Mouse (Mus musculus) neural tube, embryonic 15.5 days (tissue): Measurements from ENCODE around the gene Jak3. TPM values are rescaled to one million over a fixed set of nuclear protein-coding genes. Genes with fewer than 3 reads are reported as not detected.

Experiments used
- ATAC-seq: fragments of 200-750 bp; cut with Nextera tagmentation; 2 replicates; pipeline ENCODE4 v1.8.0; 2017; ENCODE audit warnings: mild to moderate bottlenecking, moderate TSS enrichment, moderate library complexity; ENCODE audit not compliant: low FRiP score
- H3K27ac ChIP-seq: fragments of 300-500 bp; sonication (generic); replicated peaks from 2 replicates; pipeline ENCODE4 v1.5.1; 2015; ENCODE audit warnings: mild to moderate bottlenecking, inconsistent platforms
- H3K27me3 ChIP-seq: fragments of 300-500 bp; sonication (generic); replicated peaks from 2 replicates; pipeline ENCODE4 v1.6.1; 2015; ENCODE audit warnings: inconsistent platforms
- H3K36me3 ChIP-seq: fragments of 300-500 bp; sonication (generic); 2 replicates; pipeline ENCODE4 v1.6.1; 2015; ENCODE audit warnings: inconsistent platforms
- H3K4me1 ChIP-seq: fragments of 300-500 bp; sonication (generic); 2 replicates; pipeline ENCODE4 v1.6.1; 2015; ENCODE audit warnings: inconsistent platforms
- H3K4me2 ChIP-seq: fragments of 300-500 bp; sonication (generic); 2 replicates; pipeline ENCODE4 v1.6.1; 2015; ENCODE audit warnings: inconsistent platforms, mild to moderate bottlenecking, moderate library complexity
- H3K4me3 ChIP-seq: fragments of 300-500 bp; sonication (generic); replicated peaks from 2 replicates; pipeline ENCODE4 v1.5.1; 2015; ENCODE audit warnings: mild to moderate bottlenecking, inconsistent platforms
- H3K9ac ChIP-seq: fragments of 300-500 bp; sonication (generic); replicated peaks from 2 replicates; pipeline ENCODE4 v1.6.1; 2015; ENCODE audit warnings: mild to moderate bottlenecking, inconsistent platforms
- H3K9me3 ChIP-seq: fragments of 300-500 bp; sonication (generic); replicated peaks from 2 replicates; pipeline ENCODE4 v1.6.1; 2016; ENCODE audit warnings: inconsistent platforms
- WGBS: fragments of 180-500 bp; shearing (Covaris S2); methylation state at CpG from one replicate; pipeline ENCODE4 v1.1.7; 2015; ENCODE audit warnings: mixed read lengths; 5-methylcytosine and 5-hydroxymethylcytosine counted together
- polyA plus RNA-seq: library from polyadenylated mRNA; unstranded; fragments of >200 nt; fragmentation: Nextera tagmentation; extraction: Ambion mirVana; gene quantifications from 2 replicates; pipeline ENCODE4 v1.2.1, GENCODE M21; 2015

The Jak3 gene
- polyA plus RNA-seq, 1 experiment from 2014 or later = 7.4 TPM

- H3K36me3 ChIP-seq = peaks cover 21% of the 10 kb centered on the region; the same call in 1 of the 2 replicates
These were observed 8.8 kb upstream of the Jak3 start for GRCm38 (mm10) chr8:71667256-71667655.

GRCm38 (mm10) chr8:71668220-71668975 lies 7.7 kb upstream of the Jak3 start:
- Histone ChIP-seq H3K9ac (0 out of 2 replicates have a peak overlapping the region, but pooled peaks have one; percentile 3), H3K4me3 (peak overlapping the region; percentile 3), H3K27ac (0 out of 2 replicates have a peak overlapping the region, but pooled peaks have one; percentile 68), H3K4me2 (peak overlapping the region; percentile 46), H3K36me3 (peaks cover 9% of the 10 kb centered on the region; the same call in 1 of the 2 replicates), H3K27me3 (no peaks in the 10 kb centered on the region; the same call in 1 of the 2 replicates), H3K9me3 (no peaks in the 10 kb centered on the region), H3K4me1 (peaks cover 55% of the 10 kb centered on the region)
- WGBS = 3% methylated on average over 21 of the region's 21 CpGs
- no peak for ATAC-seq

More at GRCm38 (mm10) chr8:71667256-71667655, 8.8 kb upstream of the Jak3 start:
- no peak for ATAC-seq
- H3K4me3 ChIP-seq = no peak overlapping the region
- H3K9me3 ChIP-seq = no peaks in the 10 kb centered on the region
- H3K27ac ChIP-seq = peak overlapping the region; percentile 68
- H3K9ac ChIP-seq = no peak overlapping the region
- H3K4me2 ChIP-seq = peak overlapping the region; percentile 46
- WGBS = 21% methylated on average over 5 of the region's 5 CpGs
- H3K27me3 ChIP-seq = peaks cover 7% of the 10 kb centered on the region
- peaks cover 51% of the 10 kb centered on the region for H3K4me1 ChIP-seq

- Histone ChIP-seq H3K9ac (peak overlapping the region; percentile 71), H3K27me3 (peaks cover 1% of the 10 kb centered on the region; the same call in 1 of the 2 replicates), H3K9me3 (no peaks in the 10 kb centered on the region), H3K36me3 (no peaks in the 10 kb centered on the region), H3K27ac (peak overlapping the region; percentile 92), H3K4me2 (peak overlapping the region; percentile 67), H3K4me3 (peak overlapping the region; percentile 81), H3K4me1 (peaks cover 55% of the 10 kb centered on the region)
- 12% methylated on average over 10 of the region's 12 CpGs for WGBS
- peak; percentile 13 for ATAC-seq
These were observed 5.9 kb upstream of the Jak3 start for GRCm38 (mm10) chr8:71670198-71670597.

GRCm38 (mm10) chr8:71670621-71671548 lies 5.2 kb upstream of the Jak3 start:
- Histone ChIP-seq H3K27me3 (peaks cover 7% of the 10 kb centered on the region; the same call in 1 of the 2 replicates), H3K4me2 (peak overlapping the region; percentile 67), H3K27ac (peak overlapping the region; percentile 92), H3K4me3 (peak overlapping the region; percentile 81), H3K36me3 (no peaks in the 10 kb centered on the region), H3K4me1 (peaks cover 57% of the 10 kb centered on the region), H3K9me3 (no peaks in the 10 kb centered on the region), H3K9ac (peak overlapping the region; percentile 71)
- peak; percentile 76 for ATAC-seq
- under 1% methylated on average over 57 of the region's 64 CpGs for WGBS

- peak; percentile 77 for ATAC-seq
- Histone ChIP-seq H3K36me3 (no peaks in the 10 kb centered on the region), H3K27ac (peak within 1 kb of the TSS; percentile 92), H3K4me1 (peaks cover 54% of the 10 kb centered on the region), H3K4me3 (peak within 1 kb of the TSS; percentile 81), H3K27me3 (peaks cover 9% of the 10 kb centered on the region; the same call in 1 of the 2 replicates), H3K9ac (peak within 1 kb of the TSS; percentile 71), H3K4me2 (peak within 1 kb of the TSS; percentile 67), H3K9me3 (no peaks in the 10 kb centered on the region)
- under 1% methylated on average over 42 of the region's 42 CpGs for WGBS
These were observed 4.5 kb upstream of the Jak3 start, which contains the start of gene Unc13a for GRCm38 (mm10) chr8:71671549-71671965. Unc13a (minus strand) TSS chr8:71671757.

GRCm38 (mm10) chr8:71672168-71672735 lies 3.8 kb upstream of the Jak3 start:
- Histone ChIP-seq H3K27me3 (peaks cover 15% of the 10 kb centered on the region), H3K9ac (peak overlapping the region; percentile 24), H3K4me3 (peak overlapping the region; percentile 81), H3K27ac (peak overlapping the region; percentile 92), H3K4me1 (peaks cover 49% of the 10 kb centered on the region), H3K4me2 (peak overlapping the region; percentile 67), H3K36me3 (no peaks in the 10 kb centered on the region), H3K9me3 (no peaks in the 10 kb centered on the region)
- ATAC-seq = no peak
- 62% methylated on average over 6 of the region's 6 CpGs for WGBS

GRCm38 (mm10) chr8:71674071-71674470 lies 2.0 kb upstream of the Jak3 start:
- H3K9ac ChIP-seq = no peak overlapping the region
- H3K4me3 ChIP-seq = no peak overlapping the region
- WGBS = 67% methylated on average over 2 of the region's 2 CpGs
- no peak overlapping the region for H3K27ac ChIP-seq
- peaks cover 33% of the 10 kb centered on the region for H3K4me1 ChIP-seq
- no peaks in the 10 kb centered on the region for H3K36me3 ChIP-seq
- no peak overlapping the region for H3K4me2 ChIP-seq
- no peaks in the 10 kb centered on the region for H3K9me3 ChIP-seq
- no peak for ATAC-seq
- H3K27me3 ChIP-seq = peaks cover 33% of the 10 kb centered on the region

GRCm38 (mm10) chr8:71675456-71676019 lies 558 bp upstream of the Jak3 start:
- Histone ChIP-seq H3K27me3 (peaks cover 48% of the 10 kb centered on the region), H3K9me3 (no peaks in the 10 kb centered on the region), H3K9ac (peak overlapping the region; percentile 63; the same call in 1 of the 2 replicates), H3K4me1 (peaks cover 31% of the 10 kb centered on the region), H3K36me3 (no peaks in the 10 kb centered on the region), H3K4me3 (peak overlapping the region; percentile 51), H3K4me2 (peak overlapping the region; percentile 66), H3K27ac (peak overlapping the region; percentile 67)
- no peak for ATAC-seq
- WGBS = 30% methylated on average over 9 of the region's 9 CpGs

- Histone ChIP-seq H3K4me1 (peaks cover 40% of the 10 kb centered on the region), H3K27ac (peak overlapping the region; percentile 67; the same call in 1 of the 2 replicates), H3K9ac (peak overlapping the region; percentile 63; the same call in 1 of the 2 replicates), H3K9me3 (no peaks in the 10 kb centered on the region), H3K36me3 (no peaks in the 10 kb centered on the region), H3K27me3 (peaks cover 61% of the 10 kb centered on the region), H3K4me3 (peak overlapping the region; percentile 51), H3K4me2 (peak overlapping the region; percentile 66)
- 55% methylated on average over 9 of the region's 9 CpGs for WGBS
- no peak for ATAC-seq
These were observed 707 bp downstream of the Jak3 start for GRCm38 (mm10) chr8:71676803-71677202.

- no peak overlapping the region for H3K27ac ChIP-seq
- H3K4me1 ChIP-seq = peaks cover 32% of the 10 kb centered on the region
- no peak overlapping the region for H3K9ac ChIP-seq
- H3K27me3 ChIP-seq = peaks cover 68% of the 10 kb centered on the region
- H3K36me3 ChIP-seq = no peaks in the 10 kb centered on the region
- ATAC-seq = no peak
- no peak overlapping the region for H3K4me2 ChIP-seq
- H3K9me3 ChIP-seq = no peaks in the 10 kb centered on the region
- no peak overlapping the region for H3K4me3 ChIP-seq
These were observed 1.5 kb downstream of the Jak3 start for GRCm38 (mm10) chr8:71677555-71677954.

GRCm38 (mm10) chr8:71678216-71678615 lies 2.1 kb downstream of the Jak3 start:
- Histone ChIP-seq H3K27me3 (peaks cover 75% of the 10 kb centered on the region), H3K4me1 (peaks cover 31% of the 10 kb centered on the region), H3K27ac (no peak overlapping the region), H3K4me3 (no peak overlapping the region), H3K4me2 (no peak overlapping the region), H3K9me3 (no peaks in the 10 kb centered on the region), H3K36me3 (no peaks in the 10 kb centered on the region), H3K9ac (no peak overlapping the region)
- WGBS = 51% methylated on average over 4 of the region's 4 CpGs
- ATAC-seq = no peak
